Mouse (Mus musculus): ENCODE data around the gene Ces1d. TPM values are rescaled to one million over a fixed set of nuclear protein-coding genes. Genes with fewer than 3 reads are reported as not detected.

Gene Ces1d
- polyA plus RNA-seq, 1 experiment from 2014 or later = 0.20 TPM

DNA sequence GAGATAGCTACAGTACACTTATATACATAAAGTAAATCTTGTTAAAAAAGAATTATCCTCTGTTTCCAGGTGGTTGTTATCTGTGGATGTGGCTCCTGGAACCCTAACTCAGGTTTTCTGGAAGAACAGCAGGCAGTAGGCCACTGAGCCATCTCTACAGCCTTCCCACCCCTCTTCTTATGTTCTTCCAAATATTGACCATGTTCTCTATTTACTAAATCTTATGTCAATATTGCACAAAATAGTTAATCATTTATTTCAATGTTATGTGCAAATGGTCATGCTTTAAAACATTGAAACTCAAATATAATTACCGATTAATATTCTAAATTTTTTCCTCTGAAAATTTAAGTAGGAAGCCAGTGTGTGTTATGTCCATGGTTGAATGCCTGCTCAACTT is 75.6 kb downstream of the Ces1d start:
- Histone ChIP-seq H3K4me1 (no peaks in the 10 kb centered on the region), H3K27ac (no peak overlapping the region), H3K9me3 (replicated peaks) (no peaks in the 10 kb centered on the region), H3K27me3 (ENCODE audit: low read depth, poor library complexity, severe bottlenecking) (no peaks in the 10 kb centered on the region), H3K36me3 (no peaks in the 10 kb centered on the region), H3K4me3 (no peak overlapping the region)
- DNase-seq (ENCODE audit: low spot score) = no peak
- 98% methylated on average over 1 of the region's 1 CpGs for WGBS

Other genes starting within 250 kb of the Ces1d start
- 0.13 and 0.15 TPM in 2 replicates for gene Slc6a2, start 237.8 kb downstream of the Ces1d start, polyA plus RNA-seq (2016; fragmentation: Nextera tagmentation; extraction: Ambion mirVana)
- gene Ces1a, start 149.6 kb downstream of the Ces1d start, polyA plus RNA-seq (2016; fragmentation: Nextera tagmentation; extraction: Ambion mirVana) = not detected in 2 replicates
- gene Ces1b, start 117.8 kb downstream of the Ces1d start, polyA plus RNA-seq (2016; fragmentation: Nextera tagmentation; extraction: Ambion mirVana) = not detected in 2 replicates
- not detected in 2 replicates for gene Ces1c, start 66.6 kb downstream of the Ces1d start, polyA plus RNA-seq (2016; fragmentation: Nextera tagmentation; extraction: Ambion mirVana)
- not detected in 2 replicates for gene Ces1e, start 31.8 kb upstream of the Ces1d start, polyA plus RNA-seq (2016; fragmentation: Nextera tagmentation; extraction: Ambion mirVana)
- gene Ces1f, start 81.9 kb upstream of the Ces1d start, polyA plus RNA-seq (2016; fragmentation: Nextera tagmentation; extraction: Ambion mirVana) = not detected in 2 replicates
- gene Ces1g, start 139.5 kb upstream of the Ces1d start, polyA plus RNA-seq (2016; fragmentation: Nextera tagmentation; extraction: Ambion mirVana) = not detected in 2 replicates
- not detected in 2 replicates for gene Ces1h, start 181.9 kb upstream of the Ces1d start, polyA plus RNA-seq (2016; fragmentation: Nextera tagmentation; extraction: Ambion mirVana)

Measured in limb, embryonic 10.5 days (tissue).